Mouse (Mus musculus) C2C12 (cell line): ENCODE results near the gene Ear10.
"Not testable (repeated sequence)": the region's sequence is repeated elsewhere in the genome, so short reads cannot be mapped to it uniquely, and the experiment has no call there.

Experiments
- CEBPB ChIP-seq: IDR thresholded peaks from one replicate; pipeline ENCODE4 v1.6.1; 2011; ENCODE audit warnings: low read depth, mild to moderate bottlenecking, control low read depth, moderate library complexity
- CTCF ChIP-seq: IDR thresholded peaks from one replicate; pipeline ENCODE4 v1.5.1; 2011; ENCODE audit not compliant: control insufficient read depth, insufficient read depth, insufficient read length
- MAX ChIP-seq: IDR thresholded peaks from one replicate; pipeline ENCODE4 v1.6.1; 2011; ENCODE audit warnings: mild to moderate bottlenecking, control low read depth
- MYOD1 ChIP-seq: IDR thresholded peaks from one replicate; pipeline ENCODE4 v1.6.1; 2011; ENCODE audit warnings: low read depth; ENCODE audit not compliant: control insufficient read depth, insufficient read length
- MYOG ChIP-seq: IDR thresholded peaks from one replicate; pipeline ENCODE4 v1.6.1; 2011; ENCODE audit not compliant: control insufficient read depth, insufficient read length; ENCODE audit errors: extremely low read depth
- USF1 ChIP-seq: IDR thresholded peaks from one replicate; pipeline ENCODE4 v1.6.1; 2011; ENCODE audit warnings: low read depth, mild to moderate bottlenecking, control low read depth, moderate library complexity

- TF ChIP-seq USF1, MYOG, CEBPB, MAX, MYOD1: not testable (repeated sequence)
- peak; percentile 15 for TF ChIP-seq CTCF
These were observed 9.6 kb upstream of the Ear10 start for GRCm38 (mm10) chr14:43932991-43933390.
